Mouse (Mus musculus) liver, embryonic 16.5 days (tissue): ENCODE measurements around the gene Phactr2. TPM values are rescaled to one million over a fixed set of nuclear protein-coding genes. Genes with fewer than 3 reads are reported as not detected.

Experiments
- ATAC-seq: fragments of 200-750 bp; cut with Nextera tagmentation; 2 replicates; pipeline ENCODE4 v1.8.0; 2017; ENCODE audit warnings: low read depth, mild to moderate bottlenecking, moderate number of reproducible peaks, moderate library complexity
- H3K27ac ChIP-seq: fragments of 300-500 bp; sonication (generic); 2 replicates; pipeline ENCODE4 v1.5.1; 2014; ENCODE audit warnings: mild to moderate bottlenecking, low read length
- H3K27me3 ChIP-seq: fragments of 300-500 bp; sonication (generic); 2 replicates; pipeline ENCODE4 v1.6.1; 2014; ENCODE audit warnings: low read depth, low read length, mixed read lengths; ENCODE audit not compliant: control insufficient read depth, insufficient read depth
- H3K36me3 ChIP-seq: fragments of 300-500 bp; sonication (generic); 2 replicates; pipeline ENCODE4 v1.6.1; 2014; ENCODE audit warnings: mild to moderate bottlenecking; ENCODE audit not compliant: control insufficient read depth, insufficient read depth
- H3K4me1 ChIP-seq: fragments of 300-500 bp; sonication (generic); 2 replicates; pipeline ENCODE4 v1.6.1; 2014; ENCODE audit warnings: low read depth, low read length, mixed read lengths; ENCODE audit not compliant: control insufficient read depth
- H3K4me2 ChIP-seq: fragments of 300-500 bp; sonication (generic); 2 replicates; pipeline ENCODE4 v1.6.1; 2014; ENCODE audit warnings: low read depth, low read length, mixed read lengths
- H3K4me3 ChIP-seq: fragments of 300-500 bp; sonication (generic); 2 replicates; pipeline ENCODE4 v1.5.1; 2014; ENCODE audit warnings: low read depth, mild to moderate bottlenecking, low read length
- H3K9ac ChIP-seq: fragments of 300-500 bp; sonication (generic); 2 replicates; pipeline ENCODE4 v1.6.1; 2014; ENCODE audit warnings: low read depth, low read length
- H3K9me3 ChIP-seq: fragments of 300-500 bp; sonication (generic); replicated peaks from 2 replicates; pipeline ENCODE4 v1.6.1; 2016; ENCODE audit warnings: low read length; ENCODE audit not compliant: control insufficient read depth
- whole genome bisulfite sequencing: fragments of 180-500 bp; shearing (Covaris S2); extraction: QIAGEN DNeasy Blood & Tissue Kit; methylation state at CpG from one replicate; pipeline ENCODE4 v1.1.7; 2014; ENCODE audit not compliant: insufficient replicate concordance; 5-methylcytosine and 5-hydroxymethylcytosine counted together
- polyA plus RNA-seq: library from polyadenylated mRNA; unstranded; fragments of >200 nt; fragmentation: Nextera tagmentation; extraction: Ambion mirVana; gene quantifications from 2 replicates; pipeline ENCODE4 v1.2.1, GENCODE M21; 2015

Phactr2 gene
- polyA plus RNA-seq, 1 experiment from 2014 or later, result 3.4 TPM

GRCm38 (mm10) chr10:13220061-13220460 lies 254.2 kb downstream of the Phactr2 start:
- Histone ChIP-seq H3K4me2 (no peak overlapping the region), H3K4me1 (no peaks in the 10 kb centered on the region), H3K4me3 (no peak overlapping the region), H3K36me3 (no peaks in the 10 kb centered on the region), H3K9me3 (no peaks in the 10 kb centered on the region), H3K9ac (no peak overlapping the region), H3K27me3 (no peaks in the 10 kb centered on the region), H3K27ac (no peak overlapping the region)
- WGBS, result 55% methylated on average over 1 of the region's 1 CpGs
- ATAC-seq, result no peak

- Histone ChIP-seq H3K9me3 (no peaks in the 10 kb centered on the region), H3K4me2 (no peak overlapping the region), H3K27ac (no peak overlapping the region), H3K9ac (no peak overlapping the region), H3K27me3 (no peaks in the 10 kb centered on the region), H3K4me1 (no peaks in the 10 kb centered on the region), H3K4me3 (no peak overlapping the region), H3K36me3 (no peaks in the 10 kb centered on the region)
- 64% methylated on average over 12 of the region's 12 CpGs for WGBS
- no peak for ATAC-seq
Observed at GRCm38 (mm10) chr10:13213956-13214355, 260.3 kb downstream of the Phactr2 start.

- no peak overlapping the region for H3K27ac ChIP-seq
- WGBS, result 61% methylated on average over 6 of the region's 6 CpGs
Observed at GRCm38 (mm10) chr10:13212829-13213228, 261.4 kb downstream of the Phactr2 start.

GRCm38 (mm10) chr10:13212326-13212725 lies 261.9 kb downstream of the Phactr2 start:
- H3K9ac ChIP-seq, result no peak overlapping the region
- H3K4me3 ChIP-seq, result no peak overlapping the region
- 71% methylated on average over 9 of the region's 9 CpGs for WGBS
- no peak overlapping the region for H3K4me2 ChIP-seq
- no peaks in the 10 kb centered on the region for H3K4me1 ChIP-seq
- no peaks in the 10 kb centered on the region for H3K9me3 ChIP-seq
- no peak for ATAC-seq
- no peak overlapping the region for H3K27ac ChIP-seq
- H3K36me3 ChIP-seq, result no peaks in the 10 kb centered on the region
- H3K27me3 ChIP-seq, result no peaks in the 10 kb centered on the region

More at GRCm38 (mm10) chr10:13212829-13213228, 261.4 kb downstream of the Phactr2 start:
- no peaks in the 10 kb centered on the region for H3K36me3 ChIP-seq
- no peak overlapping the region for H3K4me3 ChIP-seq
- no peaks in the 10 kb centered on the region for H3K9me3 ChIP-seq
- no peaks in the 10 kb centered on the region for H3K27me3 ChIP-seq
- no peak overlapping the region for H3K9ac ChIP-seq
- H3K4me2 ChIP-seq, result no peak overlapping the region
- no peak for ATAC-seq
- H3K4me1 ChIP-seq, result no peaks in the 10 kb centered on the region

- no peak overlapping the region for H3K9ac ChIP-seq
- no peak for ATAC-seq
- H3K4me3 ChIP-seq, result no peak overlapping the region
- no peak overlapping the region for H3K27ac ChIP-seq
- H3K4me1 ChIP-seq, result no peaks in the 10 kb centered on the region
- 68% methylated on average over 8 of the region's 8 CpGs for WGBS
- no peaks in the 10 kb centered on the region for H3K9me3 ChIP-seq
- H3K36me3 ChIP-seq, result no peaks in the 10 kb centered on the region
- no peak overlapping the region for H3K4me2 ChIP-seq
- no peaks in the 10 kb centered on the region for H3K27me3 ChIP-seq
Observed at GRCm38 (mm10) chr10:13209930-13210637, 264.1 kb downstream of the Phactr2 start.

GRCm38 (mm10) chr10:13209506-13209905 lies 264.7 kb downstream of the Phactr2 start:
- H3K9ac ChIP-seq, result no peak overlapping the region
- ATAC-seq, result no peak
- no peaks in the 10 kb centered on the region for H3K9me3 ChIP-seq
- H3K27ac ChIP-seq, result no peak overlapping the region
- H3K4me3 ChIP-seq, result no peak overlapping the region
- no peak overlapping the region for H3K4me2 ChIP-seq
- 63% methylated on average over 3 of the region's 3 CpGs for WGBS
- no peaks in the 10 kb centered on the region for H3K4me1 ChIP-seq
- H3K27me3 ChIP-seq, result no peaks in the 10 kb centered on the region
- no peaks in the 10 kb centered on the region for H3K36me3 ChIP-seq

GRCm38 (mm10) chr10:13209061-13209460 lies 265.2 kb downstream of the Phactr2 start:
- H3K9me3 ChIP-seq, result no peaks in the 10 kb centered on the region
- no peak overlapping the region for H3K4me3 ChIP-seq
- no peak overlapping the region for H3K4me2 ChIP-seq
- no peaks in the 10 kb centered on the region for H3K36me3 ChIP-seq
- no peak for ATAC-seq
- H3K9ac ChIP-seq, result no peak overlapping the region
- no peak overlapping the region for H3K27ac ChIP-seq
- H3K27me3 ChIP-seq, result no peaks in the 10 kb centered on the region
- H3K4me1 ChIP-seq, result no peaks in the 10 kb centered on the region
- 73% methylated on average over 4 of the region's 4 CpGs for WGBS

- H3K4me2 ChIP-seq, result peak overlapping the region; percentile 30
Observed at GRCm38 (mm10) chr10:13201741-13202293, 272.4 kb downstream of the Phactr2 start.

GRCm38 (mm10) chr10:13200862-13201261 lies 273.4 kb downstream of the Phactr2 start:
- H3K36me3 ChIP-seq, result no peaks in the 10 kb centered on the region
- no peaks in the 10 kb centered on the region; the same call in 1 of the 2 replicates for H3K9me3 ChIP-seq
- no peak overlapping the region for H3K9ac ChIP-seq
- 63% methylated on average over 3 of the region's 3 CpGs for WGBS
- no peaks in the 10 kb centered on the region for H3K27me3 ChIP-seq
- no peak overlapping the region for H3K4me2 ChIP-seq
- H3K27ac ChIP-seq, result no peak overlapping the region
- peaks cover 3% of the 10 kb centered on the region; the same call in 1 of the 2 replicates for H3K4me1 ChIP-seq
- ATAC-seq, result no peak
- H3K4me3 ChIP-seq, result no peak overlapping the region

More at GRCm38 (mm10) chr10:13201741-13202293, 272.4 kb downstream of the Phactr2 start:
- Histone ChIP-seq H3K9me3 (no peaks in the 10 kb centered on the region; the same call in 1 of the 2 replicates), H3K4me3 (no peak overlapping the region), H3K36me3 (no peaks in the 10 kb centered on the region), H3K27ac (peak overlapping the region; percentile 55), H3K4me1 (peaks cover 3% of the 10 kb centered on the region; the same call in 1 of the 2 replicates), H3K9ac (0 out of 2 replicates have a peak overlapping the region, but pooled peaks have one; percentile 31), H3K27me3 (no peaks in the 10 kb centered on the region)
- WGBS, result 35% methylated on average over 6 of the region's 6 CpGs
- peak; percentile 98 for ATAC-seq
